Mouse (Mus musculus) lung, adult 2 months (tissue): ENCODE results near the gene Hdac6.

ENCODE experiments used
- CTCF ChIP-seq: fragments of 200-500 bp; IDR thresholded peaks from 2 replicates; pipeline ENCODE4 v1.5.1; 2011; ENCODE audit warnings: mild to moderate bottlenecking, low read length, control low read depth; ENCODE audit not compliant: insufficient read depth
- POLR2A ChIP-seq: fragments of 200-500 bp; IDR thresholded peaks from 2 replicates; pipeline ENCODE4 v1.6.1; 2011; ENCODE audit warnings: low read depth, mild to moderate bottlenecking, control low read depth, low read length, borderline replicate concordance; ENCODE audit errors: extremely low read depth

- no peak for TF ChIP-seq POLR2A
- no peak for TF ChIP-seq CTCF
Observed at GRCm38 (mm10) chrX:7981368-7981767, 33.7 kb upstream of the Hdac6 start.
